Mouse (Mus musculus) lung, adult 18-20 months (tissue): ENCODE measurements around the gene Zfp110.
"Not testable (repeated sequence)": the region's sequence is repeated elsewhere in the genome, so short reads cannot be mapped to it uniquely, and the experiment has no call there.

ENCODE experiments used
- DNase-seq, 2 experiments: peaks; one replicate each; pipeline ENCODE4 v3.0.0; 2022; ENCODE audit warnings: mixed read lengths in 2 of 2

The Zfp110 gene

DNA sequence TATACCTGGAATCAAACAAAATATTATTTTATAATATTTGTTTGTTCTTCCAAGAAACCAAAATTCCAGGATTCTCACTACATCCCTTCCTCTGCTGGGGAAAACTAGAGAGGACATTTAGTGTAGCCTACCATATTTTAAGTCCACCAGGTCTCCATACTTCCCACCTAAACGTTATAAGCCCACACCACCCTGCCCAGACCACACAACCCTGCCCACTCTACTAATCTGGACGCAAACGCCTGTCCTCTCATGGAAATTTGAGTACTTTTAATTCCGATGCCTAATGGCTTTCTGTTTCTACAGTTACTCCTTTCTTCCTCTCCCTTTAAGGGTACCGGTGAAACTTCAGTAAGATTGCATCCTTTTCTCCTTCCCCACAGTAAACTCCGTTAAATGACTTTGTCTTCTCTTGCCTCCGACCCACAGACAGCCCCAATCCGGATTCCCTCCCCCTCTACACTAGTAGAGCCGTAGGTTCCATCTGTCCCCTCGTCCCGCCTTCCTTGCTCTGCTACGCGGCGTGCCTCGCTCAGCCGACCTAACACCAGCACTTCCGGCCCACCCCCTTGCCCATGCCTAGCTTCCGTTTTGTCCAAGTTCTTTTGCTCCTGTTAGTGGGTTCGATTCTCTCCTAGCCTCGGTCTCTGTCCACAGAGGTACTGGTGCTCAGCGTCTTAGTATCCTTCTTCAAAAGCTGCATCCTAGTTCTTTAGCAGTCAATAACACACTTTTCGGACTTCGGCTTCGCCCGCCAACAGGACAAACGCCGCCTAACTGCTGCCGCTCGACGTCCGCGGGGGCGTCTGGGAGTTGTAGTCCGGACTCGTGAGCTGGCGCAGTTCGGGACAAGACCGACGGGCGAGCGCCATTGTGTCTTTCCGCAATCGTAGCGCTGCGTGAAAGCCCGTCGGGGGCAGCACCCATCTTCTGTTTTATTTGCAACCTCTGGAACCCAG is at the start of gene Zfp110:
Gene Zfp110 (plus strand): TSS at position 600 of the 959 bp plus-strand sequence.
- DNase-seq, result peak; percentile 92 to 93

DNA sequence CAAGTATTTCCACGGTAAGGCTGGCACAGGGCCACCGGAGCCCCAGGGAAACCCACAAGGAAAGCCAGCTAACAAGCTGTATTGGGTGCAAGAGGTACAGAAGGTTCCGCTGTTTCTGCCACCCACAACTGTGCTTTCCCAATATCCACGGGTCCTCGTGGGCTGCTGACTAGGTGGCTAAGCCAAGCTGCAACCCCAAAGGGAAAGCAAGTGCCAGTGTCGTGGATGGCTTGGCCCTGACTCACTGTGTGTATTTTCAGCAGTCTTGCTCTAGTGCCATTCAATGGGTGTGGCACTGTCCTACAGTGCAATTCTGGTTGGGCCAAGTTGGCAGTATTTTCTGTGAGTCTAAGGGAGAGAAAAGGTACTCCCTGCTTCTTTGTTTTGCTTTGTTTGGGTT is 47.2 kb upstream of the Zfp110 start:
- DNase-seq, result no peak

DNA sequence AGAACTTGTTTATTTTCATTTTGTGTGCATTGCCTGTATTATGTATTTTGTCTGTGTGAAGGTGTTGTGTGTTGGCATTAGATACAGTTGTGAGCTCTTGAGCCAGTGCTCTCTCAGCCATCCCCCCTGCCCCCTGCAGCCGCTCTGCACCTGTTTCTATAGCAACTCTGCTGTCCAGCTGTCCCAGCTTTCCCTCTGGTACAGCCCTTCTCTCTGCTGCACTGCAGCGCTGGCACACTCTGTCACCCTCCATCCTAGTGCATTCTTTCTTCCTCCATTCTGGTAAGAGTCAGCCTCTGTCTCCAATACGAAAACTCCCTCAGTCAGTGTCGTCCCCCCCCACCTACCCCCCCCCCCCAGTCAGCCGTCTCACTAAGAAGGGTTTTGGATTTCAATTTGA is 46.5 kb upstream of the Zfp110 start:
- DNase-seq, result no peak

DNA sequence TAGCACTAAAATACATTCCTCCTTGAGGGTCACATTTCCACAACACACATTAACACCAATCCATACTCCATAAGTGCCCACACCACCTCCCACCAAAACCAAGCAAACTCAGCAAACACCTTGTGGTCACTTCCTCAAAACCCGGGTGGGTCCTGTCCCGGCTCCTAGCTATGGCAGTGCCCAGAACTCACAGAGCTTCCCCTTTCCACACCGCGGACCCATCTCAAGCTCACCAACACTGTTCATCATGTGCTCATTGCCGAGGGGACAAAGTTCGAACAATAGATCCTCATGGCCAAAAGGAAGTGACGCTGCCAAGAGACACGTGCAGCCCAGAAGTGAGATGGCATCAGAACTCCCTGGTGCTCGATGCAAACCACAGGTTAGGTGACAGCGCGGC is 41.9 kb upstream of the Zfp110 start:
- DNase-seq, result not testable (repeated sequence)

DNA sequence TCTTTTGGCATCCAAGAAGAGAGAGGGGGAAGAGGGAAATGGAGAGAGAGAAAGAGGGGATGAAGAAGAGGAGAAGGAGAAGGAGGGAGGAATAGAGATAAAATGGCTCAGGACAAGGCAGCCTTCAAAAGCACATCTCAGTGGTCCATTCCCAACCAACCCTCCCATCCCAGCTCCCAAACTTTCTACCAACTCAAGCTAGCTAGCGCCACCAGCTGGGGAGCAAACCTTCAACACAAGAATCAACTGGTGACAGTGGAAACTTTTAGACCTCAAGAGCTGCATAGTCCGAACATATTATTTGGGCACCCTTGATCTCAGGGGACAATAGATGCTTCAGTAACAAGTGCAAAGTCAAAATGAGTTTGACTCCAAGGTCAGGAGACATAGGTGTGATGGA is 36.6 kb upstream of the Zfp110 start:
- no peak for DNase-seq

DNA sequence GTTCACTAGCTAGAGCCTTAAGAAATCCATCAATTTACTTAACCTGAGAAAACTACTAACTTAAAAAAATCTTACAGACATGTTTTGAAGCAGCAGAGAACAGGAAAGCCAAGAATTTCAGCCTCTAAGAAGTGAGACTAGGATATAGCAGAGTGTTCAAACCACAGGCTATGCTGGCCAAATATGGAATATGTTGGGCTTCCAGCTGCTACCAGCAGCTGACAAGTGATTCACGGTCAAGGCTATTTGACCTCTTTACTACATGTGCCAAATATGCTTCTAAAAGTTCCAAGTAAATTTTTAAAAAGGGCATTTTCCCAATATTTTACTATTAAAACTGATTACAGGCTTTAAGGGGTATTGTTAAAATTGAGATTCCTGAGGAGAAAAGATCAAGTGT is 35.0 kb upstream of the Zfp110 start:
- DNase-seq, result no peak

DNA sequence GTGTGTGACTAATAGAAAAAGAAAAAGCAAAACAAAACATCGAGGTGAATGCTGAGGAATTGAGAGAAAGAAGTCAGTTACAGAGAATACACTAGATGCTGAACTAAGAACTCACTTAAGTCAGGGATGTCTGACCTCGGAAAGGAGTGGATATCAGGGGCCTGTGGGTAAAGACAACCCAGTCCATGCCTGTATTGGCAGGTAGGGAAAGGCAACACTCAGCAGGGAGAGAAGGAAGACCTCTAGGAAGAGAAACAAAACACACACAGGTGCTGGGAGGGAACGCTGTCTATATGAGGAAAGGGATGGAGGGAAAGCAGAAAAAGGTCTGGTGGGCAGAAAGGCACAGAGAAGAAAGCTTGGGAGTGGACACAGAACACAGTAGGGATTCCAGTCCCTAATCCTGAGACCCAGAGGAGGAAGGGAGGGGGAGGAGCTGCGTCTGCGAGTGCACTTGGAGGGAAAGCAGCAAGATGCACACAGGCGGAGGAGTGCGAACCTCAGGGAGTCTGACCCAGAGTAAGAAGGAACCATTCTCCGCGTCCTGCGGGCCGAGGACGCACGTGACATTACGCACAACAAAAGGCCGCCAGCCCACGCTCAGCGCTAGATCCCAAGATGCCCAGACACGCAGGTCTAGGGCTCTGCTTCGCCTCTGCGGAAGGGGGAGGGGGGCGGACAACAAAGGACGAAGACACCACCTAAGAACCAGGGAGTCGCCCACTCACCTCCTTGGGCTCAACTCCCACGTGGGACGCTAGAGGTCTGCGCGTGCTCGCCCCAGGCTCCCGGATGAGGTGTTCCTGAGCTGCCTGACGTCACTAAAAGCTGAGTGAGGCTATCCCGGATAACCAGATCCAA is 31.5 kb upstream of the Zfp110 start, which contains the start of gene Zscan18:
Gene Zscan18 (minus strand): TSS at position 770 of the 861 bp plus-strand sequence.
- DNase-seq, result peak; percentile 53 to 63

DNA sequence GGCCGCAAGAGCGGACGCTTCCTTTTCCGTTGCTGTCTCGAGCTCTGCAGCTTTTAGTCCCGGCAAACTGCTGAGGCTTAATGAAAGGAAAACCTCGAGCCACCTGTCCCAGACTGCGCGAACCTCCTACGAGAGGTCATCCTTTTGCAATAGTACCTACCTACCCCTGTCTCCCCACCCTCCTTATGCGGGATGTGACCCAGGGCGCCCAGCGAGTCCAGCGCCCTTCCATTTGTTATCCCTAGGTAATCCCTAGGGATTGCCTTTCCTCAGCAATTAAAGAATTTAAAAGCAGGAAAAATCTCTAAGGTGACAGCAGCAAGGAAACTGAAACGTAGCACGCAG is 30.9 kb upstream of the Zfp110 start:
- DNase-seq, result no peak

DNA sequence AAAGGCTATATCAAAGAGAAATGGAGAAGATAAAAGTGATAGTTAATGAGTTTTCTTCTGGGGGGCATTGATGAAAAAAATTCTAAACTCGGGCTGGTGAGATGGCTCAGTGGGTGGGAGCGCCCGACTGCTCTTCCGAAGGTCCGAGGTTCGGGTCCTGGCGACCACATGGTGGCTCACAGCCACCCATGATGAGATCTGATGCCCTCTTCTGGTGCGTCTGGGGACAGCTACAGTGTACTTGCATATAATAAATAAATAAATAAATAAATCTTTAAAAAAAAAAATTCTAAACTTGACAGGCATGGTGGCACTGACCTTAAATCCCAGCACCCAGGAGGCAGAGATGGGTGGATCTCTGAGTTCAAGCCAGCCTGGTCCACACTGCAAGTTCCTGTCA is 19.0 kb upstream of the Zfp110 start:
- DNase-seq, result no peak

DNA sequence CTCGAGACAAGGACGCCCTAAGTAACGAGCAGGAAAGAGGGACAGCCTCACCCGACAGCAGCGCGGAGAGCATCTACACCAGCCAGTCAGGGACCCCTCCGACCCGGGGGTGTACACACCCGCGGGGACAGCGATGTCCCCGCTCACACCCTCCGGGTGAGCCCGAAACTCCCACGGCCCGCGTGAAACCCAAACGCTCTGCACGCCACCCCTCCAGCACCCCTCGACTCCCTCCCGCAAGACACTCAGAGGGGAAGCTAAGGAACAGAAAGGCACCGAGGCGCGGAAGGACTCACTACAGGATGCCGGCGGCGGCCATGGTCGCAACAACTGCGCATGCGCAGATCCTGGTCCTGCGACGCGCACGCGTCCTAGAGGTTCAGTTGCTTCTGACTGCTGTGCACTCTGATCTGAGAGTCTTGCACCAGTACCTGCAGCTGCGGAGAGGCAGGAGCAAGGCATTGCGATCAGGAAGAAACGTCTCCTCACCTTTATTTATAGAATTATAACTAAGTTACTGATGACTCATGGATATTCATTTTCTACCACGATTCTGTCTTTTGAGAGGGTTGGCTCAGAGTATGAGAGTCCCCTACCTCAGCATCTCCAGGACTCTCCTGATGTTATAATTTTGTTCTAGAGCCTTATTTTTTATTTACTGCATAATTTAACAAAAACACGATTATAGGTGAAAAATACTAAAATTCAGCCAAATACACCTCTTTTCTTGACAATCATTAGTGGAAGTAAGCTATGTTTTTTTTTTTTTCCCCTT is 15.9 kb upstream of the Zfp110 start, which contains the start of gene Zfp329:
Gene Zfp329 (minus strand): TSS at position 338 of the 775 bp plus-strand sequence.
- DNase-seq, result peak; percentile 88 to 90

DNA sequence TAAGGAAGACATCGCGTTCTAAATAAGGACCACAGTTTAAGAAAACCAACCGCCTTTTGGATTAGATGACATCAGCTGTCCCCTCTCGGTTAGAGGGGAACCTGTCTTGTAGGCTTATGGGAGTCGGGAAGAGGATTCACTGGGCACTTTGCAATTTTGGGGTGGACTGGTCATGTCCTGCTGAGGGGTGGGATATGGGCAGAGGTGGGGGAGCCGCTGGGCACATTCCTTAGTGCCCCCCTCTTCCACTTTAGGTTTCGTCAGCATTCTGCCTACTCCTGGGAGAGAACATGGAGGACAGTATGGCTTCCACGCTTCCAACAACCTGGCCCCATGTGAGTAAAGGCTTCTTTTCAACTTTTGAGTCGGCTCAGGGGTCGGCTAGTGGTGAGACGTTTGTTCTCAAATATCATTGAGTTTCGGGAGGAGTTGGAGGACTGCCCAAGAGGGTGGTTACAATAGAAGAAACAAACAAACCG is 671 bp downstream of the Zfp110 start:
- DNase-seq, result peak in 1 of 2 experiments; percentile 22

DNA sequence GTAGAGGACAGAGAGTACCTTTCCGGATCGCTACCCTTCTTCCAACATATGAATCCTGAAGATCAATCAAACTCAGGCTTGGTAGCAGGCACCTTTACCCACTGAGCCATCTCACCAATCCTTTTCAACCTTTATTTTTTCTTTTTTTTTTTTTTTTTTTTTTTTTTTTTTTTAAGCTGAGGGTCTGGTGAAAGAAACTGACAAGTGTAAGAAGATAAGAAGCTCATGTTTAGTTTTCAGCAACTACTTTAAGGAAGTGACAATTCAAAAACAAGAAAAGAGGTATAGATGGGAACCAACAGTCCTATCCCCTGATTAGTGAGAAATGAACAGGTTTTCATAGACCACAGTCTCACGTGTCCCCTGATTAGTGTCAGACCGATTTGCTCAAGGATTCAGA is 1.2 kb downstream of the Zfp110 start:
- DNase-seq, result no peak

DNA sequence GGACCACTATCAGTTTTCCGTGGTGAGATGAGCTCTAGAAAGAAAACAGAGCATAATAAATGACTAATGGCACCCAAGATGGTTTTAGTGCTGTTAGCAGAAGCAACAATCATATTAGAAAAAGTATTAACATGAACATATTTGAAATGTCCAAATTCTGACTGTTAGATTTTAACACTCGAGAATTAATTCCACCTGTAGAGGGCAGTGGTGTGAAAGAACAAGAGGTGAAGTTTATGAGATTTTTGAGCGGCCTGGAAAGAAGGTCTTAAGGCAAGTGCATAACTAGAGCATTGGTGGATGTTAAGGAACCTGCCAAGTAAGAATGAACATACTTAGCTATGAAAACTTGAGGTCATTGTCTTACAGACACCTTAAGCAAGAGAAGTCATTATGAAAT is 39.7 kb downstream of the Zfp110 start:
- no peak for DNase-seq

DNA sequence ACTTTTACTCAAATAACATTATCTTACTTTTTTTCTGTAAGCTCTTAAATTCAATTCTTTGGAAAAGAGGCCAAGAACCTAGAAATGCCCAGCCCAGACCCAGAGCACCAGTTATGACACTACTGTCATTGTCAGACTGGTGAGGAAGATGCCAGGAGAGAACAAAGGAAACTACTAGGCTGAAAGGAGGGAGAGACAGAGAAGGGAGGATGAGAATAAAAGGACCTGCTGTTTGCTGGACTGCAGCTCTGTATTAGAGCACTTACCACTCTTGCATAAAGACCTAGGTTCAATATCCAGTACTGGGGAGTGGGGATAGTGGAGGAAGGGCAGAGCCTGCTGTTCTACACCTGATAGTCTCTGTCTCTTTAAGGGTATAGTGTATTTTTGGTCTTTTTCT is 45.5 kb downstream of the Zfp110 start:
- DNase-seq, result no peak

DNA sequence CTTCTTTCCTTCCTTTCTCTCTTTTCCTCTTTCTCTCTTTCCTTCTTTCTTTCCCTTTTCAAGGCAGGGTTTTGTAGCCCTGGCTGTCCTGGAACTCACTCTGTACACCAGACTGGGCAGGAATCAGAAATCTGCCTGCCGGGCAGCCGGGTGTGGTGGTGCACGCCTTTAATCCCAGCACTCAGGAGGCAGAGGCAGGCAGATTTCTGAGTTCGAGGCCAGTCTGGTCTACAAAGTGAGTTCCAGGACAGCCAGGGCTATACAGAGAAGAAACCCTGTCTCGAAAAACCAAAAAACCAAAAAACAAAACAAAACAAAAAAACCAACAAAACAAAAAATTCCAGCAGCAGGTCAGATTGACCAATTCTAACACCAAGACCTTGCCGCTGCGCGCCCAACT is 45.9 kb downstream of the Zfp110 start:
- DNase-seq, result not testable (repeated sequence)

DNA sequence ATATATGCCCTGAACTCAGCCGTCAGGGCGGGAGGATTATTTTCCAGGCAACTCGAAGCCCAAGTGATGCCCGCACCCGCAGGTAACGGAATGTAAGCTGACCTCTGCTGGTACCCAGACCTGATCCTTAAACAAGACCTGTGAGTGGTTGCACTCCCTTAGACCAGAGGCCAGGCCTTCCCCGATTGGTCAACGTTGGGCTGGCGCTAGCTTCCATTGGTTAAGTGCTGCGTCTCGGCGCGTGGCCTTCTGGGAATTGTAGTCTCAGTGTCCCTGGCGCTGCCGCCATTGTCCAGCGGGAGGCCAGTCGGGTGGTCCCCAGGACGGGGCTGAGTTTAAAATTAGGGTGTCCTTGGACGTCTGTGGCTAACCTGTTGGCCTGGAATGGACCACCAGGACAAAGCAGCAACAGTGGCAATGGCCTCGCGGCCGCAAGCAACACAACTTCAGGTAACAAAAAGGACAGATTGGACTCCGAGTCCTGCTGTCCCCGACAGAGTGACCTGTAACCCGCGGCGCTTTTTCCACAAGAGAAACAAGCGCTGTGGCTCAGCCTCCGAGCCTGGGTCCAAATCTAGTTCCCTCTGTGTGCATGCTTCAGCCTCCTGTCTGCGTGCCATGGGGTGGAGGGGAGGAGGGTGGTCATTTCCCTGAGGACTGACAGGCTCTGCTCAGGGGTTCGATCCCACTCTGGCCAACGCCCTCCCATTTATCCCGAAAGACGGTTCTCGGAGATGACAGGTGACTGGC is 46.5 kb downstream of the Zfp110 start, which contains the start of gene Zfp128:
Gene Zfp128 (plus strand): TSS at position 267 of the 750 bp plus-strand sequence.
- peak; percentile 96 for DNase-seq

DNA sequence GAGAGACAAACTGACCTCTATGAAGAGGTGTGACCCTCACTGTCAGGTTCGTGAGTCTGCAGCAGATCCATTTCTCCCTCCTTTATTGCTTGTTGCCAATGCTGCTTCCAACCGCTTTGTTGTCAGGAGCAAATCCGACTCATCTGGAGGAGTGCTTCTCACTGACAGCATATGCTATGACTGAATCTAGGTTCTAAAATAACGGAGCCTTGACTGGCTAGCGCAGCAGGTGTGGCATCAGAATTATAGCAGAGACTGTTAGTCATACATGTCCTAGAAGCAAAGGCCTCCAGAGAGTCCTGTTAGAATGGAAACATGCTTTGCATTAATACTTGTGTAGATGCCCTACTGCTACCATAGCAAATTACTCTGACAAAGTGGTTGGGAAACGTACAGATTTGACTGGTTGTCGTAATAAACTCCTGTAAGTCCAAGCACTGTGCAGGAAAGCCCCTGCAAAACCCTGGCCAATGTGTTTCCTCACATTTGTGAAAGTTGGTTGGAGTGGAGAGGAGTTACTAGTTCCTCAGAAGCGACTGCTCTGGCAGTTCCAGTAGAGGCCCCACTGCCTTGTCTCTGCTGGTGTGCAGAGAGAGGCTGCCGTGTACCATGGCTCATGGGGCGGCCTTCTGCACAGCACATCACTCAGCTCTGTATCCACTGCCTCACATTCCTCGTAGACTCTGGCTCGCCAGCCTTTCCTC is 52.2 kb downstream of the Zfp110 start:
- DNase-seq, result no peak

DNA sequence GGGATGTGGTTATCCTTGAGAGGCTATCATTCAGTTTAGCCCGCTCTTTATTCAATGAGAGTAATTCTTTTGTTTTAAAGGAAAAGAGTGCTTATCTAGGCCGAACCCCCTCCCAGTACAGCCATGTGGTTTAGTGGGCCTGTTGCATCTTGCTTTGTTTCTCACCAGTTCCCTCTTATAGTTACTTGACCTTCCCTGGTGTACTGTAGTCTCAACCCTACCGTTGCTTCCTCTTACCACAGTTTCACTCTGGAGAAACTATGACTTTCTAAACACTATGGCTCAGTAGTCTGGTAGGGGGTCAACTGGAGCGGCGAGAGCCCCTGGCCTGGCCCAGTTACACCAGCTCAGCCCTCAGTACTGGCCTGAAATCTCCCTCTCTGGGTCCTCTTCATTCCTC is 53.0 kb downstream of the Zfp110 start:
- no peak for DNase-seq

DNA sequence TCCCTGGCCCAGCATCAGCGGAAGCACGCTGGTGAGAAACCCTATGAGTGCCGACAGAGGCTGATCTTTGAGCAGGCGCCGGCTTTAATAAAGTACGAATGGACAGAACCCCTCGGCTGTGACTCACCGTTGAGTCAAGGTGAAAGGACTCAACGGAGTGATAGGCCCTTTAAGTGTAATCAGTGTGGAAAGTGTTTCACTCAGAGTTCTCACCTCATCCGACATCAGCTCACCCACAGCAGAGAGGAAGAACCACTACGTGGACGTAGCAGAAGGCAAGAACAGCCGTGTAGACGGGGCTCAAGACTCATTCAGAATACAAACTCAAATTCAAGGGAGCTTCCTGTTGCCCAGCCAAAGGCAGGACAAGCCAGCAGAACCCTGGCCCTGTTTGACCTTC is 56.4 kb downstream of the Zfp110 start:
- no peak for DNase-seq

DNA sequence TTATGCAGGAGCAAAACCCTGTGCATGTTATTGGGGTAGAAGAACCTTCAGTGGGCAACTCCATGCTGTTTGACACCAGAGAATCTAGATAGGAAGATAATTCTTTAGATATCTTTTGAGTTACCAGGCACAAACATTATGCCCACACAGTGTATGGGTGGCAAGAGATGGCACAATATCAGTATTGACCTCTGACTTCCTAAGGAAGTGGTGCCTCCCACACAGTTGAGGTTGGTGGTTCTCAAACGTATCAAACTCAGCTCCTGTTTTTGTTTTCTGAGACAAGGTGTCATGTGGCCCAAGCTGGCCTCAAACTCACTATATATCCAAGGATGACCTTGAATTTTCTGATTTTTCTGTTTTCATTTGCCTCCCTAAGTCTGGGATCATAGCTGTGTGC is 56.8 kb downstream of the Zfp110 start:
- no peak for DNase-seq
